Mouse (Mus musculus) limb, embryonic 12.5 days (tissue): ENCODE data around the gene Deup1. TPM values are rescaled to one million over a fixed set of nuclear protein-coding genes. Genes with fewer than 3 reads are reported as not detected.
A peak's percentile ranks its signal among the peaks of the same experiment; 100 is the strongest.

Experiments used
- ATAC-seq: fragments of 200-750 bp; cut with Nextera tagmentation; 2 replicates; pipeline ENCODE4 v1.8.0; 2017; ENCODE audit warnings: low read depth, moderate TSS enrichment; ENCODE audit not compliant: insufficient number of reproducible peaks, insufficient read depth, low FRiP score, low TSS enrichment
- H3K27ac ChIP-seq: fragments of 300-500 bp; sonication (generic); 2 replicates; pipeline ENCODE4 v1.5.1; 2016; ENCODE audit warnings: mild to moderate bottlenecking, moderate library complexity
- H3K27me3 ChIP-seq: fragments of 300-500 bp; sonication (generic); 2 replicates; pipeline ENCODE4 v1.6.1; 2016; ENCODE audit warnings: mild to moderate bottlenecking, moderate library complexity
- H3K36me3 ChIP-seq: fragments of 300-500 bp; sonication (generic); 2 replicates; pipeline ENCODE4 v1.6.1; 2016; ENCODE audit warnings: mild to moderate bottlenecking, moderate library complexity
- H3K4me1 ChIP-seq: fragments of 300-500 bp; sonication (generic); replicated peaks from 2 replicates; pipeline ENCODE4 v1.6.1; 2016
- H3K4me2 ChIP-seq: fragments of 300-500 bp; sonication (generic); 2 replicates; pipeline ENCODE4 v1.6.1; 2016; ENCODE audit warnings: mild to moderate bottlenecking, moderate library complexity
- H3K4me3 ChIP-seq: fragments of 300-500 bp; sonication (generic); replicated peaks from 2 replicates; pipeline ENCODE4 v1.5.1; 2016; ENCODE audit warnings: mild to moderate bottlenecking
- H3K9ac ChIP-seq: fragments of 300-500 bp; sonication (generic); replicated peaks from 2 replicates; pipeline ENCODE4 v1.6.1; 2016; ENCODE audit warnings: mild to moderate bottlenecking, moderate library complexity
- H3K9me3 ChIP-seq: fragments of 300-500 bp; sonication (generic); 2 replicates; pipeline ENCODE4 v1.6.1; 2016; ENCODE audit warnings: mild to moderate bottlenecking, moderate library complexity
- WGBS: fragments of 180-500 bp; shearing (Covaris S2); methylation state at CpG from one replicate; pipeline ENCODE4 v1.1.7; 2016; 5-methylcytosine and 5-hydroxymethylcytosine counted together
- polyA plus RNA-seq: library from polyadenylated mRNA; unstranded; fragments of >200 nt; fragmentation: Nextera tagmentation; extraction: Ambion mirVana; gene quantifications from 2 replicates; pipeline ENCODE4 v1.2.1, GENCODE M21; 2016

Gene Deup1
- polyA plus RNA-seq: 0.06 and 0.18 TPM in 2 replicates

GRCm38 (mm10) chr9:15627785-15628287, at the start of gene Deup1:
Gene Deup1 (minus strand): TSS chr9:15627933.
- ATAC-seq: peak; percentile 79
- Histone ChIP-seq H3K4me2 (peak within 1 kb of the TSS; percentile 69), H3K9me3 (no peaks in the 10 kb centered on the region), H3K4me3 (peak within 1 kb of the TSS; percentile 37), H3K27me3 (peaks cover 16% of the 10 kb centered on the region), H3K9ac (peak within 1 kb of the TSS; percentile 35; the same call in 1 of the 2 replicates), H3K36me3 (no peaks in the 10 kb centered on the region), H3K27ac (no peak within 1 kb of the TSS), H3K4me1 (peaks cover 17% of the 10 kb centered on the region)
- 1% methylated on average over 28 of the region's 28 CpGs for WGBS

- Histone ChIP-seq H3K4me3 (no peak overlapping the region), H3K27me3 (no peaks in the 10 kb centered on the region), H3K4me2 (no peak overlapping the region), H3K9ac (no peak overlapping the region), H3K36me3 (no peaks in the 10 kb centered on the region), H3K27ac (no peak overlapping the region), H3K4me1 (peaks cover 6% of the 10 kb centered on the region), H3K9me3 (no peaks in the 10 kb centered on the region)
- no peak for ATAC-seq
- whole genome bisulfite sequencing: 42% methylated on average over 1 of the region's 1 CpGs
These were observed 44.5 kb upstream of the Deup1 start for GRCm38 (mm10) chr9:15672251-15672650.

- 23% methylated on average over 5 of the region's 5 CpGs for WGBS
- ATAC-seq: no peak
These were observed 42.3 kb upstream of the Deup1 start for GRCm38 (mm10) chr9:15670002-15670527.

GRCm38 (mm10) chr9:15669452-15669851, 41.7 kb upstream of the Deup1 start:
- Histone ChIP-seq H3K9ac (no peak overlapping the region), H3K4me1 (peaks cover 6% of the 10 kb centered on the region), H3K4me3 (no peak overlapping the region), H3K36me3 (no peaks in the 10 kb centered on the region), H3K9me3 (no peaks in the 10 kb centered on the region), H3K27me3 (no peaks in the 10 kb centered on the region), H3K27ac (no peak overlapping the region), H3K4me2 (no peak overlapping the region)
- no peak for ATAC-seq
- WGBS: 61% methylated on average over 3 of the region's 3 CpGs

More at GRCm38 (mm10) chr9:15670002-15670527, 42.3 kb upstream of the Deup1 start:
- no peak overlapping the region for H3K27ac ChIP-seq
- H3K36me3 ChIP-seq: no peaks in the 10 kb centered on the region
- H3K27me3 ChIP-seq: no peaks in the 10 kb centered on the region
- no peaks in the 10 kb centered on the region for H3K9me3 ChIP-seq
- H3K4me1 ChIP-seq: peaks cover 6% of the 10 kb centered on the region
- no peak overlapping the region for H3K4me3 ChIP-seq
- H3K9ac ChIP-seq: no peak overlapping the region
- H3K4me2 ChIP-seq: no peak overlapping the region

GRCm38 (mm10) chr9:15664606-15665005, 36.9 kb upstream of the Deup1 start:
- Histone ChIP-seq H3K36me3 (no peaks in the 10 kb centered on the region), H3K27me3 (no peaks in the 10 kb centered on the region), H3K4me3 (no peak overlapping the region), H3K9ac (no peak overlapping the region), H3K4me1 (no peaks in the 10 kb centered on the region), H3K4me2 (no peak overlapping the region), H3K9me3 (no peaks in the 10 kb centered on the region), H3K27ac (no peak overlapping the region)
- ATAC-seq: no peak
- WGBS: 85% methylated on average over 7 of the region's 7 CpGs

GRCm38 (mm10) chr9:15659069-15659468, 31.3 kb upstream of the Deup1 start:
- H3K4me1 ChIP-seq: no peaks in the 10 kb centered on the region
- no peaks in the 10 kb centered on the region for H3K36me3 ChIP-seq
- H3K9me3 ChIP-seq: peaks cover 7% of the 10 kb centered on the region
- no peak for ATAC-seq
- no peak overlapping the region for H3K4me3 ChIP-seq
- H3K4me2 ChIP-seq: no peak overlapping the region
- H3K9ac ChIP-seq: no peak overlapping the region
- no peak overlapping the region for H3K27ac ChIP-seq
- H3K27me3 ChIP-seq: no peaks in the 10 kb centered on the region
- WGBS: 76% methylated on average over 6 of the region's 6 CpGs

- H3K9me3 ChIP-seq: peaks cover 7% of the 10 kb centered on the region
- 65% methylated on average over 6 of the region's 6 CpGs for WGBS
These were observed 30.6 kb upstream of the Deup1 start for GRCm38 (mm10) chr9:15658236-15658785.

GRCm38 (mm10) chr9:15653036-15653435, 25.3 kb upstream of the Deup1 start:
- Histone ChIP-seq H3K27ac (no peak overlapping the region), H3K4me2 (no peak overlapping the region), H3K36me3 (no peaks in the 10 kb centered on the region), H3K27me3 (no peaks in the 10 kb centered on the region), H3K4me1 (no peaks in the 10 kb centered on the region), H3K9ac (no peak overlapping the region), H3K4me3 (no peak overlapping the region), H3K9me3 (peaks cover 7% of the 10 kb centered on the region)
- ATAC-seq: no peak

More at GRCm38 (mm10) chr9:15658236-15658785, 30.6 kb upstream of the Deup1 start:
- no peaks in the 10 kb centered on the region for H3K36me3 ChIP-seq
- no peak for ATAC-seq
- no peaks in the 10 kb centered on the region for H3K27me3 ChIP-seq
- H3K4me1 ChIP-seq: no peaks in the 10 kb centered on the region
- no peak overlapping the region for H3K4me2 ChIP-seq
- H3K4me3 ChIP-seq: no peak overlapping the region
- H3K9ac ChIP-seq: no peak overlapping the region
- H3K27ac ChIP-seq: no peak overlapping the region

- no peak for ATAC-seq
- Histone ChIP-seq H3K4me3 (no peak overlapping the region), H3K9ac (no peak overlapping the region), H3K27ac (no peak overlapping the region), H3K27me3 (no peaks in the 10 kb centered on the region), H3K4me2 (no peak overlapping the region), H3K9me3 (peaks cover 5% of the 10 kb centered on the region), H3K4me1 (no peaks in the 10 kb centered on the region), H3K36me3 (no peaks in the 10 kb centered on the region)
- 88% methylated on average over 2 of the region's 2 CpGs for WGBS
These were observed 22.2 kb upstream of the Deup1 start for GRCm38 (mm10) chr9:15649977-15650376.

GRCm38 (mm10) chr9:15627384-15627783, 349 bp downstream of the Deup1 start:
- 12% methylated on average over 5 of the region's 5 CpGs for WGBS
- peak overlapping the region; percentile 35; the same call in 1 of the 2 replicates for H3K9ac ChIP-seq
- no peak for ATAC-seq
- no peak overlapping the region for H3K27ac ChIP-seq
- H3K27me3 ChIP-seq: peaks cover 16% of the 10 kb centered on the region
- peaks cover 19% of the 10 kb centered on the region for H3K4me1 ChIP-seq
- H3K4me3 ChIP-seq: peak overlapping the region; percentile 37
- no peaks in the 10 kb centered on the region for H3K36me3 ChIP-seq
- H3K9me3 ChIP-seq: no peaks in the 10 kb centered on the region
- peak overlapping the region; percentile 69 for H3K4me2 ChIP-seq

- Histone ChIP-seq H3K4me3 (no peak overlapping the region), H3K36me3 (no peaks in the 10 kb centered on the region), H3K9ac (no peak overlapping the region), H3K9me3 (no peaks in the 10 kb centered on the region), H3K27ac (no peak overlapping the region), H3K4me1 (peaks cover 19% of the 10 kb centered on the region), H3K27me3 (peaks cover 18% of the 10 kb centered on the region), H3K4me2 (no peak overlapping the region)
- 71% methylated on average over 3 of the region's 3 CpGs for WGBS
- ATAC-seq: no peak
These were observed 3.0 kb downstream of the Deup1 start for GRCm38 (mm10) chr9:15624739-15625138.

GRCm38 (mm10) chr9:15619767-15620166, 8.0 kb downstream of the Deup1 start:
- no peak overlapping the region for H3K4me2 ChIP-seq
- H3K4me3 ChIP-seq: no peak overlapping the region
- 58% methylated on average over 1 of the region's 1 CpGs for WGBS
- H3K27ac ChIP-seq: no peak overlapping the region
- no peak for ATAC-seq
- H3K4me1 ChIP-seq: peaks cover 9% of the 10 kb centered on the region; the same call in 1 of the 2 replicates
- no peak overlapping the region for H3K9ac ChIP-seq
- H3K9me3 ChIP-seq: no peaks in the 10 kb centered on the region
- peaks cover 8% of the 10 kb centered on the region; the same call in 1 of the 2 replicates for H3K27me3 ChIP-seq
- H3K36me3 ChIP-seq: no peaks in the 10 kb centered on the region
